Mouse (Mus musculus): ENCODE data around the gene Gm10147. TPM values are rescaled to one million over a fixed set of nuclear protein-coding genes. Genes with fewer than 3 reads are reported as not detected.

The Gm10147 gene
- total RNA-seq (2023), result not detected

GRCm38 (mm10) chrX:28607742-28608141, at the start of gene Gm10147:
TSS of gene Gm10147 (minus strand) at chrX:28607842.

